Mouse (Mus musculus) lung, adult 10 weeks (tissue): ENCODE results near the gene Snx20. TPM values are rescaled to one million over a fixed set of nuclear protein-coding genes. Genes with fewer than 3 reads are reported as not detected.

ENCODE experiments used
- polyA plus RNA-seq: library from polyadenylated mRNA; stranded (reverse); fragments of 350-450 nt; fragmentation: Illumina TruSeq; extraction: RNeasy Lipid Tissue Mini Kit (QIAGEN cat#74804); gene quantifications from one replicate; pipeline ENCODE4 v1.2.3, GENCODE M21; 2014; ENCODE audit warnings: low read depth, low replicate concordance; ENCODE audit not compliant: insufficient read depth

Gene Snx20
- 10.5 TPM for polyA plus RNA-seq

GRCm38 (mm10) chr8:88635474-88636397 lies at the start of gene Snx20:
TSS of gene Snx20 (minus strand) at chr8:88636128.

GRCm38 (mm10) chr8:88646837-88647778 lies 11.2 kb upstream of the Snx20 start, which contains the start of gene Nod2:
TSS of gene Nod2 (plus strand) at chr8:88647315.

Other genes starting within 250 kb of the Snx20 start
- gene Nkd1, start 114.8 kb downstream of the Snx20 start, polyA plus RNA-seq, result 89.7 TPM
- gene Nod2, start 11.2 kb upstream of the Snx20 start, polyA plus RNA-seq, result 1.2 TPM
- gene Cyld, start 60.9 kb upstream of the Snx20 start, polyA plus RNA-seq, result 10.7 TPM